Mouse (Mus musculus) stomach, embryonic 14.5 days (tissue): ENCODE data around the gene 1110004F10Rik. TPM values are rescaled to one million over a fixed set of nuclear protein-coding genes. Genes with fewer than 3 reads are reported as not detected.

ENCODE experiments used
- ATAC-seq: fragments of 200-750 bp; cut with Nextera tagmentation; 2 replicates; pipeline ENCODE4 v1.8.0; 2017; ENCODE audit warnings: low read depth, moderate TSS enrichment; ENCODE audit not compliant: insufficient number of reproducible peaks, insufficient read depth, low FRiP score
- H3K27ac ChIP-seq: fragments of 300-500 bp; sonication (generic); 2 replicates; pipeline ENCODE4 v1.5.1; 2014; ENCODE audit warnings: mild to moderate bottlenecking, low read length, moderate library complexity, mixed read lengths
- H3K27me3 ChIP-seq: fragments of 300-500 bp; sonication (generic); 2 replicates; pipeline ENCODE4 v1.6.1; 2014; ENCODE audit warnings: low read length, control low read depth, mixed read lengths; ENCODE audit not compliant: control insufficient read depth, insufficient read depth
- H3K36me3 ChIP-seq: fragments of 300-500 bp; sonication (generic); 2 replicates; pipeline ENCODE4 v1.6.1; 2014; ENCODE audit warnings: mild to moderate bottlenecking, control low read depth, low read length, moderate library complexity, mixed read lengths; ENCODE audit not compliant: control insufficient read depth, insufficient read depth
- H3K4me1 ChIP-seq: fragments of 300-500 bp; sonication (generic); 2 replicates; pipeline ENCODE4 v1.6.1; 2014; ENCODE audit warnings: low read length, control low read depth, mixed read lengths; ENCODE audit not compliant: control insufficient read depth, insufficient read depth
- H3K4me2 ChIP-seq: fragments of 300-500 bp; sonication (generic); replicated peaks from 2 replicates; pipeline ENCODE4 v1.6.1; 2014; ENCODE audit warnings: low read depth, low read length, control low read depth
- H3K4me3 ChIP-seq: fragments of 300-500 bp; sonication (generic); 2 replicates; pipeline ENCODE4 v1.5.1; 2014; ENCODE audit warnings: low read depth, low read length, control low read depth
- H3K9ac ChIP-seq: fragments of 300-500 bp; sonication (generic); replicated peaks from 2 replicates; pipeline ENCODE4 v1.6.1; 2014; ENCODE audit warnings: low read depth, mild to moderate bottlenecking, control low read depth, low read length, moderate library complexity, mixed read lengths
- H3K9me3 ChIP-seq: fragments of 300-500 bp; sonication (generic); 2 replicates; pipeline ENCODE4 v1.6.1; 2016; ENCODE audit warnings: low read depth, low read length, control low read depth; ENCODE audit not compliant: control insufficient read depth
- WGBS: fragments of 180-500 bp; shearing (Covaris S2); extraction: QIAGEN DNeasy Blood & Tissue Kit; methylation state at CpG from one replicate; pipeline ENCODE4 v1.1.7; 2014; 5-methylcytosine and 5-hydroxymethylcytosine counted together
- polyA plus RNA-seq: library from polyadenylated mRNA; unstranded; fragments of >200 nt; fragmentation: Nextera tagmentation; extraction: Ambion mirVana; gene quantifications from 2 replicates; pipeline ENCODE4 v1.2.1, GENCODE M21; 2014

Gene 1110004F10Rik
- polyA plus RNA-seq, 1 experiment from 2014 or later = 271 TPM

GRCm38 (mm10) chr7:116033371-116034241, 5.6 kb upstream of the 1110004F10Rik start:
- H3K27me3 ChIP-seq = peaks cover 17% of the 10 kb centered on the region
- H3K9me3 ChIP-seq = no peaks in the 10 kb centered on the region
- peaks cover 7% of the 10 kb centered on the region; the same call in 1 of the 2 replicates for H3K4me1 ChIP-seq
- H3K4me3 ChIP-seq = peak overlapping the region; percentile 49
- H3K36me3 ChIP-seq = no peaks in the 10 kb centered on the region
- H3K27ac ChIP-seq = peak overlapping the region; percentile 69
- under 1% methylated on average over 54 of the region's 54 CpGs for WGBS
- ATAC-seq = peak; percentile 20; the same call in 1 of the 2 replicates
- H3K9ac ChIP-seq = peak overlapping the region; percentile 52
- peak overlapping the region; percentile 92 for H3K4me2 ChIP-seq

DNA sequence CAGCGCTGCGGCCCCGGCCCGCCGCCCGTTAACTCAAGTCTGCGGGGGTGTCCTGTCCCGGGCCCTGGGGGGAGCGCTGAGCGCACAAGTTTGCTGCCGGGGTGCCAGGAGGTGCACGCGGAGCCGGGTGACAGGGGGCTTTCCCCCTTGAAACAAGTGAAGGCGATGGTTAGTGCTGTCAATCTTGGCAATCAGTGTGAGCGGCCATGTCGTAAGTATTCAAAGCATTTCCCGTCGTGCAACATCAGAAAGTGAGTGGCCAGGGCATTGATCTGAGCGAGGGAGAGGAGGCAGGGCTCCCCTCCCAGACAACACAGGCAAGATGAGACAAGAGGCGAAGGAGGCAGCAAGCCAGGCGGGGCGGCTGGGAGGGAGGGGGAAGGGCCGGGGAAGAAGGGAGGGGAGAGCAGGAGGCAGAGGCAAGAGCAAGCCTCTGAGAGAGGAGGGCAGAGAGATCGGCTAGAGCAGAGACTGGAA, 4.9 kb upstream of the 1110004F10Rik start:
- H3K27ac ChIP-seq = peak overlapping the region; percentile 69
- under 1% methylated on average over 25 of the region's 25 CpGs for WGBS
- no peaks in the 10 kb centered on the region for H3K9me3 ChIP-seq
- peak overlapping the region; percentile 52 for H3K9ac ChIP-seq
- peak; percentile 25; the same call in 1 of the 2 replicates for ATAC-seq
- peaks cover 17% of the 10 kb centered on the region for H3K27me3 ChIP-seq
- H3K4me1 ChIP-seq = peaks cover 8% of the 10 kb centered on the region; the same call in 1 of the 2 replicates
- peak overlapping the region; percentile 92 for H3K4me2 ChIP-seq
- H3K36me3 ChIP-seq = no peaks in the 10 kb centered on the region
- H3K4me3 ChIP-seq = peak overlapping the region; percentile 49

- H3K4me1 ChIP-seq = peaks cover 8% of the 10 kb centered on the region; the same call in 1 of the 2 replicates
- H3K4me3 ChIP-seq = no peak overlapping the region
- no peak overlapping the region for H3K27ac ChIP-seq
- H3K27me3 ChIP-seq = peaks cover 17% of the 10 kb centered on the region
- H3K9ac ChIP-seq = no peak overlapping the region
- WGBS = 67% methylated on average over 4 of the region's 4 CpGs
- no peaks in the 10 kb centered on the region for H3K36me3 ChIP-seq
- H3K9me3 ChIP-seq = no peaks in the 10 kb centered on the region
- no peak overlapping the region for H3K4me2 ChIP-seq
- ATAC-seq = no peak
Observed at GRCm38 (mm10) chr7:116035504-116035903, 3.7 kb upstream of the 1110004F10Rik start.

DNA sequence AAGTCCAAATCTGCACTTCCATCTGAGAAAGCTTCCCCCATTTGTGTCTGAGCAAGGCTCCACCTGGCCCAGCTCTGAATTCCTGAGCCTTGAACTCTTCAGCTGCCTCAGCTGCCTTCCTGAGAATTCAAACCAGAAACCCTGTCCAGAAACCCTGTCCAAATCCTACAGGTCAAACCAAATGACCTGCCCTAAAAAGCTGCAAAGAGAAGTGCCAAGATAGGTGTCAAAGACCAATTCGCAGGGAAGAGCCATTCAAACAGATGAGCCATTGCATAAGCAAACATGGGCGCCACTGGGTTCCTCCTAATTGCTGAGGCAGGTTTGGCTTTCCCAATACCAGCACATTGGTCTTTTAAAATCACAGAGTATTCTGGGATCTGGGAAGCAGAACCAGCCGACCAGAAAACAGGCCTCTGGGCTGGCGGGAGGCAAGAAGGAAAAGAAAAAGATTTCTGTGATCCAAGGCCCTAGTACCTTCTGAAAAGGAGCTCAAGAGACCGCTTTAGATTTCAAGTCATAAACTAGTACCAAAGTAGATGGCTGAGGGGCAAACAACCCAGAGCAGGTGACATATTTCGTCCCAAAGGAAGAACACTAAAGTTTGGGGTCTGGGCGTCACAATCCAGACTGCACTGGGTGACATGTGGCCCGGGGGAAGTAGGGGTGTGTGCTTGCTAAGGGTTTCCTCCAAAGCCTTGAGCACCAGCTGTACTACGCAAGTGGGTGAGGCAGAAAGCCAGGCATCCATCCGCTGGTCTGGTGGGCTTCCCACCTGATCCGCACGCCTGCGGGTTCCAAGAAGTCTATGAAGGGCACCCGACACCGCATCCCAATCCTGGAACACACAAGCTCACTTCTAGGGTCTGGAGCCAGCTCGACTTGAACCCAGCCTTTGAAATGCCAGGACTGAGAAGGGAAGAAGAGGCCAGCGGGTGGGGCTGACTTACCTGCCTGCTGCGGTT, 2.3 kb upstream of the 1110004F10Rik start:
- Histone ChIP-seq H3K27ac (no peak overlapping the region), H3K36me3 (no peaks in the 10 kb centered on the region), H3K4me3 (peak overlapping the region; percentile 13; the same call in 1 of the 2 replicates), H3K4me1 (0 out of 2 replicates have a peak, but pooled peaks cover 3% of the 10 kb centered on the region), H3K27me3 (peaks cover 17% of the 10 kb centered on the region), H3K4me2 (peak overlapping the region; percentile 90; the same call in 1 of the 2 replicates), H3K9me3 (no peaks in the 10 kb centered on the region), H3K9ac (no peak overlapping the region)
- no peak for ATAC-seq
- 46% methylated on average over 18 of the region's 18 CpGs for WGBS

GRCm38 (mm10) chr7:116038024-116038423, 1.2 kb upstream of the 1110004F10Rik start:
- WGBS = 6% methylated on average over 13 of the region's 13 CpGs

DNA sequence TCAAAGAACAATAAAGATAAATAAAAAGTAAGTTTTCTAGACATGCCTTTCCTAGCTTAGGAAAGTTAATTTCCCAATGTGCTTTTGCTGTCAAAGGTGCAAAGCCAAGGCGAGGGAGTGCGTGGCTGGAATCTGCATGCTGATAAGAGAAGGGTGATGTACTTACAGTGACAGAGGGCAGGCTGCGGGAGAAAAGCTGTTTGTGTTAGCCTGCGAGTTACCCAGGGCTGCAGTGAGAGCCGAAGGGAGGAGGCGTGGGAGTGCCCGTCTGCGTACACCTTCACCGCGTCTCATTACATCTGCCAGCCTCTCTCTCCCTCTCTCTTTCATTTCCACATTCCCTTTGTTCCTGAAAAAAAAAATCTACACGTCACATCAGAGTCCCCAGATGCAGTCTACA, 686 bp upstream of the 1110004F10Rik start, which contains the start of gene Sox6:
Gene Sox6 (minus strand): TSS at position 286 of the 400 bp plus-strand sequence.
- ATAC-seq = no peak
- Histone ChIP-seq H3K4me1 (0 out of 2 replicates have a peak, but pooled peaks cover 3% of the 10 kb centered on the region), H3K9ac (no peak within 1 kb of the TSS; the same call in 1 of the 2 replicates), H3K4me3 (peak within 1 kb of the TSS; percentile 41), H3K36me3 (no peaks in the 10 kb centered on the region), H3K27me3 (peaks cover 17% of the 10 kb centered on the region), H3K27ac (no peak within 1 kb of the TSS), H3K4me2 (peak within 1 kb of the TSS; percentile 90), H3K9me3 (no peaks in the 10 kb centered on the region)
- WGBS = 3% methylated on average over 11 of the region's 11 CpGs

More at GRCm38 (mm10) chr7:116038024-116038423, 1.2 kb upstream of the 1110004F10Rik start:
- Histone ChIP-seq H3K27ac (no peak overlapping the region), H3K9ac (no peak overlapping the region), H3K27me3 (peaks cover 17% of the 10 kb centered on the region), H3K4me2 (peak overlapping the region; percentile 90), H3K36me3 (no peaks in the 10 kb centered on the region), H3K4me1 (0 out of 2 replicates have a peak, but pooled peaks cover 3% of the 10 kb centered on the region), H3K9me3 (no peaks in the 10 kb centered on the region), H3K4me3 (peak overlapping the region; percentile 7; the same call in 1 of the 2 replicates)
- no peak for ATAC-seq

GRCm38 (mm10) chr7:116039538-116040466, 605 bp downstream of the 1110004F10Rik start:
- Histone ChIP-seq H3K4me2 (peak overlapping the region; percentile 90), H3K4me3 (peak overlapping the region; percentile 41), H3K27me3 (peaks cover 17% of the 10 kb centered on the region), H3K9ac (no peak overlapping the region; the same call in 1 of the 2 replicates), H3K27ac (no peak overlapping the region), H3K36me3 (no peaks in the 10 kb centered on the region), H3K9me3 (no peaks in the 10 kb centered on the region), H3K4me1 (0 out of 2 replicates have a peak, but pooled peaks cover 3% of the 10 kb centered on the region)
- under 1% methylated on average over 48 of the region's 48 CpGs for WGBS
- peak; percentile 66; the same call in 1 of the 2 replicates for ATAC-seq
